Mouse (Mus musculus) CH12.LX (cell line): ENCODE measurements at regions not wholly inside any gene's neighbourhood (a gene's known extent, or its start where the extent isn't known, plus 50 kb on each side); places are given as distances from the start of the nearest gene placed in this dataset.

Experiments
- DNase-seq: peaks from one replicate; pipeline ENCODE4 v3.0.0-alpha.2; 2013; ENCODE audit errors: extremely low read depth
- H3K27ac ChIP-seq: 2 replicates; pipeline ENCODE4 v1.5.1; 2012; ENCODE audit warnings: low read depth, mild to moderate bottlenecking, control low read depth, moderate library complexity; ENCODE audit not compliant: insufficient read depth
- H3K27me3 ChIP-seq: replicated peaks from 2 replicates; pipeline ENCODE3; 2012; ENCODE audit warnings: inconsistent platforms
- H3K36me3 ChIP-seq, 2 experiments: replicated peaks in 1 of 2; 2 replicates each; pipeline versions ENCODE3 to v1.6.1; 2012; ENCODE audit warnings: inconsistent platforms in 1 of 2, low read length in 1 of 2, mild to moderate bottlenecking in 1 of 2, mixed read lengths in 1 of 2, moderate library complexity in 1 of 2; ENCODE audit not compliant: control insufficient read depth in 1 of 2, insufficient read depth in 1 of 2
- H3K4me1 ChIP-seq, 2 experiments: 2 replicates each; pipeline ENCODE4 v1.6.1; 2012; ENCODE audit warnings: inconsistent platforms in 1 of 2, moderate library complexity in 1 of 2; ENCODE audit not compliant: insufficient read depth in 2 of 2, control insufficient read depth in 1 of 2
- H3K4me2 ChIP-seq: 2 replicates; pipeline ENCODE4 v1.6.1; 2012; ENCODE audit warnings: low read depth, mild to moderate bottlenecking, control low read depth; ENCODE audit not compliant: poor library complexity, insufficient read depth, severe bottlenecking
- H3K4me3 ChIP-seq, 3 experiments: fragments of 150-350 bp in 1 of 3; sonication (generic) in 1 of 3; replicated peaks in 1 of 3; 2 replicates each; pipeline versions ENCODE3 to v1.5.1; 2011 to 2012; ENCODE audit warnings: low read depth in 2 of 3, low read length in 2 of 3, mild to moderate bottlenecking in 2 of 3, moderate library complexity in 2 of 3, control low read depth in 1 of 3, improper control_type of control experiment in 1 of 3, inconsistent platforms in 1 of 3, mixed read lengths in 1 of 3; ENCODE audit not compliant: poor library complexity in 1 of 3
- H3K79me2 ChIP-seq: replicated peaks from 2 replicates; pipeline ENCODE4 v1.6.1; 2012; ENCODE audit warnings: mild to moderate bottlenecking, moderate library complexity; ENCODE audit not compliant: control insufficient read depth, poor library complexity, insufficient read depth, severe bottlenecking; ENCODE audit errors: extremely low read depth
- H3K9ac ChIP-seq: 2 replicates; pipeline ENCODE4 v1.6.1; 2012; ENCODE audit warnings: low read depth, mild to moderate bottlenecking, control low read depth, moderate library complexity; ENCODE audit not compliant: insufficient read depth
- H3K9me3 ChIP-seq: replicated peaks from 2 replicates; pipeline ENCODE3; 2012; ENCODE audit warnings: low read length, inconsistent platforms, mixed read lengths
- BHLHE40 ChIP-seq: IDR thresholded peaks from 2 replicates; pipeline ENCODE4 v1.6.1; 2011; ENCODE audit warnings: mild to moderate bottlenecking, low read depth, low read length, improper control_type of control experiment
- CHD1 ChIP-seq: IDR thresholded peaks from 2 replicates; pipeline ENCODE4 v1.6.1; 2012; ENCODE audit warnings: low read depth, low read length, improper control_type of control experiment, inconsistent platforms
- CTCF ChIP-seq, 2 experiments: IDR thresholded peaks in 1 of 2; conservative IDR thresholded peaks in 1 of 2; 2 replicates each; pipeline ENCODE4 v1.5.1; 2011 to 2012; ENCODE audit warnings: low read depth in 2 of 2, low read length in 2 of 2, improper control_type of control experiment in 1 of 2, inconsistent platforms in 1 of 2, mild to moderate bottlenecking in 1 of 2, moderate library complexity in 1 of 2
- E2F4 ChIP-seq: IDR thresholded peaks from 2 replicates; pipeline ENCODE4 v1.6.1; 2011; ENCODE audit warnings: low read depth, low read length, improper control_type of control experiment; ENCODE audit not compliant: insufficient replicate concordance
- ELF1 ChIP-seq: IDR thresholded peaks from 2 replicates; pipeline ENCODE4 v1.6.1; 2014; ENCODE audit warnings: low read depth, mild to moderate bottlenecking, inconsistent platforms, low read length, improper control_type of control experiment
- GABPA ChIP-seq: IDR thresholded peaks from 2 replicates; pipeline ENCODE4 v1.6.1; 2012; ENCODE audit warnings: low read depth, low read length, improper control_type of control experiment, inconsistent platforms; ENCODE audit not compliant: insufficient replicate concordance
- HCFC1 ChIP-seq: IDR thresholded peaks from 2 replicates; pipeline ENCODE4 v1.6.1; 2012; ENCODE audit warnings: low read depth, mild to moderate bottlenecking, inconsistent platforms, low read length, improper control_type of control experiment
- IRF4 ChIP-seq: IDR thresholded peaks from 2 replicates; pipeline ENCODE4 v1.6.1; 2014; ENCODE audit warnings: low read depth, mild to moderate bottlenecking, inconsistent platforms, low read length, improper control_type of control experiment
- KAT2A ChIP-seq: IDR thresholded peaks from 2 replicates; pipeline ENCODE4 v1.6.1; 2012; ENCODE audit warnings: low read length, improper control_type of control experiment, inconsistent platforms; ENCODE audit not compliant: insufficient replicate concordance
- MAX ChIP-seq: IDR thresholded peaks from 2 replicates; pipeline ENCODE4 v1.6.1; 2011; ENCODE audit warnings: low read length, improper control_type of control experiment
- MAZ ChIP-seq: IDR thresholded peaks from 2 replicates; pipeline ENCODE4 v1.6.1; 2012; ENCODE audit warnings: low read depth, mild to moderate bottlenecking, inconsistent platforms, low read length, improper control_type of control experiment, moderate library complexity
- MEF2A ChIP-seq: IDR thresholded peaks from 2 replicates; pipeline ENCODE4 v1.6.1; 2014; ENCODE audit warnings: low read depth, mild to moderate bottlenecking, inconsistent platforms, low read length, improper control_type of control experiment, borderline replicate concordance
- MYC ChIP-seq: IDR thresholded peaks from 2 replicates; pipeline ENCODE4 v1.6.1; 2011; ENCODE audit warnings: low read depth, mild to moderate bottlenecking, improper control_type of control experiment, low read length
- PAX5 ChIP-seq: IDR thresholded peaks from 2 replicates; pipeline ENCODE4 v1.6.1; 2012; ENCODE audit warnings: low read length, inconsistent platforms, mixed read lengths
- POLR2A ChIP-seq: IDR thresholded peaks from 2 replicates; pipeline ENCODE4 v1.6.1; 2011; ENCODE audit warnings: low read depth, mild to moderate bottlenecking, improper control_type of control experiment, low read length
- POLR2AphosphoS2 ChIP-seq: IDR thresholded peaks from 2 replicates; pipeline ENCODE4 v1.6.1; 2011; ENCODE audit warnings: low read depth, low read length, improper control_type of control experiment
- RAD21 ChIP-seq: IDR thresholded peaks from 2 replicates; pipeline ENCODE4 v1.6.1; 2011; ENCODE audit warnings: low read depth, mild to moderate bottlenecking, low read length, improper control_type of control experiment, moderate library complexity
- TBP ChIP-seq: conservative IDR thresholded peaks from 2 replicates; pipeline ENCODE4 v1.6.1; 2011; ENCODE audit warnings: low read depth, low read length, improper control_type of control experiment
- TCF12 ChIP-seq: IDR thresholded peaks from 2 replicates; pipeline ENCODE4 v1.6.1; 2014; ENCODE audit warnings: low read depth, mild to moderate bottlenecking, inconsistent platforms, low read length, improper control_type of control experiment
- ZC3H11A ChIP-seq: IDR thresholded peaks from 2 replicates; pipeline ENCODE4 v1.6.1; 2012; ENCODE audit warnings: low read depth, mild to moderate bottlenecking, inconsistent platforms, low read length, improper control_type of control experiment
- ZKSCAN1 ChIP-seq: IDR thresholded peaks from 2 replicates; pipeline ENCODE4 v1.6.1; 2012; ENCODE audit warnings: low read depth, inconsistent platforms, low read length, improper control_type of control experiment, borderline replicate concordance
- ZNF384 ChIP-seq: IDR thresholded peaks from 2 replicates; pipeline ENCODE4 v1.6.1; 2012; ENCODE audit warnings: low read depth, low read length, improper control_type of control experiment, inconsistent platforms
- dilution Hi-C: fragments of 300-500 bp; cut with MboI; formaldehyde crosslinking; loops from 2 replicates; pipeline ENCODE4 v1.14.3; 2020; ENCODE audit warnings: low sequenced_read_pairs; ENCODE audit not compliant: extremely low pct_unique_long_range_greater_than_20kb, extremely low pct_ligation_motif_present
- in situ Hi-C: fragments of 300-500 bp; cut with MboI; formaldehyde crosslinking; loops from 3 replicates; pipeline ENCODE4 v1.14.3; 2019; ENCODE audit warnings: low sequenced_read_pairs, low pct_ligation_motif_present, low pct_unique_long_range_greater_than_20kb, mixed read lengths

GRCm38 (mm10) chr3:147736673-147737439 is 884.7 kb downstream of the Ttll7 start:
- no peaks in the 10 kb centered on the region for H3K27me3 ChIP-seq
- no peaks in the 10 kb centered on the region for H3K79me2 ChIP-seq
- H3K36me3 ChIP-seq: no peaks in the 10 kb centered on the region
- H3K4me3 ChIP-seq: no peak overlapping the region
- no peak overlapping the region for H3K9ac ChIP-seq
- dilution Hi-C loops (no loop called here), in situ Hi-C loops (no loop called here)
- H3K27ac ChIP-seq: no peak overlapping the region
- peak; percentile 13 for DNase-seq
- H3K4me1 ChIP-seq: no peaks in the 10 kb centered on the region
- no peaks in the 10 kb centered on the region for H3K9me3 ChIP-seq
- H3K4me2 ChIP-seq: no peak overlapping the region
- TF ChIP-seq RAD21 (peak; percentile 21), CTCF (conservative IDR thresholded peaks at IDR 0.05 in 1 of 2, IDR thresholded peaks at IDR 0.05 in 1 of 2; ENCODE audit: low read depth in 2 of 2, low read length in 2 of 2) (peak; percentile 6 to 32; a peak in 1 of 4 replicates), MAZ (no peak), ZC3H11A (no peak)

GRCm38 (mm10) chr3:147716391-147716790 is 864.2 kb downstream of the Ttll7 start:
- Histone ChIP-seq H3K4me3 (no peak overlapping the region), H3K4me1 (0 out of 4 replicates have a peak, but pooled peaks cover 0 to 3% of the 10 kb centered on the region in 2 experiments), H3K27ac (no peak overlapping the region), H3K4me2 (no peak overlapping the region), H3K9me3 (no peaks in the 10 kb centered on the region), H3K79me2 (no peaks in the 10 kb centered on the region), H3K27me3 (no peaks in the 10 kb centered on the region), H3K36me3 (no peaks in the 10 kb centered on the region), H3K9ac (no peak overlapping the region)
- TF ChIP-seq CHD1 (no peak), BHLHE40 (no peak), CTCF (conservative IDR thresholded peaks at IDR 0.05 in 1 of 2, IDR thresholded peaks at IDR 0.05 in 1 of 2; ENCODE audit: low read depth in 2 of 2, low read length in 2 of 2) (no peak), MYC (no peak), MAZ (no peak), IRF4 (no peak), HCFC1 (no peak), ZNF384 (no peak), KAT2A (no peak), ZKSCAN1 (no peak), MEF2A (no peak), E2F4 (no peak), TCF12 (no peak), MAX (no peak), POLR2A (no peak), ELF1 (no peak), POLR2AphosphoS2 (no peak), PAX5 (no peak), TBP (no peak), GABPA (no peak)
- dilution Hi-C loops (no loop called here), in situ Hi-C loops (no loop called here)
- DNase-seq: no peak
